Mouse (Mus musculus): Measurements from ENCODE around the gene Gm20388. TPM values are rescaled to one million over a fixed set of nuclear protein-coding genes. Genes with fewer than 3 reads are reported as not detected.
"Not testable (repeated sequence)": the region's sequence is repeated elsewhere in the genome, so short reads cannot be mapped to it uniquely, and the experiment has no call there.

Gm20388 gene
- polyA plus RNA-seq, 1 experiment from 2014 or later, result not detected

DNA sequence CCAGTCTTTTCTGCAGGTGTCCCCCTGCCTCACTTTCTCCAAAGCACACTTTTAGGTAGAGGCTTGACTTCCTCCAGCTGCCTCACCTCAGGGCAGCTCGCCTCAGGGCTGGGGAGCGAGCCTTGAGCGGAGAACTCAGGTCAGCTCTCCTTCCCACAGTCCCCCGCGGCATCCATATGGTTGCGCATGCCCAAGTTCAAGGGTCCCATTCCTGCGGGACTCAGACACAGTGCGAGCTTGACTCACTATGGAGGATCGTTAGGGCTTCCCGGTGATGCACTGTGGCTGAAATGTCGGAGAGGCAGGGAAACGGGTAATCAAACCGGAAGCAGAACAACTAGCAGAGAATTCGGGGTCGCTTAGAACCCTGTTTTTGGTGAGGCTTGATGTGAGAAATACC is 794.5 kb downstream of the Gm20388 start:
- no peak for ATAC-seq (replicated peaks; ENCODE audit: insufficient number of reproducible peaks, insufficient read depth, low FRiP score, low read depth)
- no peaks in the 10 kb centered on the region for H3K36me3 ChIP-seq
- no peak overlapping the region for H3K27ac ChIP-seq
- H3K27me3 ChIP-seq, result 0 out of 2 replicates have a peak, but pooled peaks cover 6% of the 10 kb centered on the region
- no peaks in the 10 kb centered on the region for H3K9me3 ChIP-seq (replicated peaks)
- no peak overlapping the region for H3K4me3 ChIP-seq
- H3K4me2 ChIP-seq, result no peak overlapping the region
- H3K9ac ChIP-seq, result no peak overlapping the region
- 75% methylated on average over 15 of the region's 15 CpGs for WGBS
- peaks cover under 1% of the 10 kb centered on the region for H3K4me1 ChIP-seq (replicated peaks)

DNA sequence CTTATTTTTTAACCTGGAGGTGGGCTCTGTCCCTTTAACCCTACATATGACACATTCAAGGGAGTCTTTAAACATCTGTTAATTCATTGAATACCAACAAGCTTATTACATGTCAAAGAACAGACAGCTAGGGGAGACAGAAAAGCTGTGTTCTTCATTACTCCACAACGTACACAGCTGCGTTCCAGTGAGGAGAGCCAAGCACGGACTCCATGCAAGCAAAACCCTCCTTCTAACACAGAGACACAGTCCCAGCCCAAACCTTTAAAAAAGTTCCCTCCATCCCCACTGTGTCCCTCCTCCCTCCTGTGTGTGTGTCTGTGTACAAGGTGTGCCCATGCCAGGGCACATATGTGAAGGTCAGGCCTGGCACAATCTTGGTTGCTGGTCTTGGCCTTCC is 795.6 kb downstream of the Gm20388 start:
- H3K4me1 ChIP-seq (replicated peaks), result no peaks in the 10 kb centered on the region
- no peak for ATAC-seq (replicated peaks; ENCODE audit: insufficient number of reproducible peaks, insufficient read depth, low FRiP score, low read depth)
- H3K9ac ChIP-seq, result no peak overlapping the region
- 0 out of 2 replicates have a peak, but pooled peaks cover 6% of the 10 kb centered on the region for H3K27me3 ChIP-seq
- no peaks in the 10 kb centered on the region for H3K9me3 ChIP-seq (replicated peaks)
- H3K4me3 ChIP-seq, result no peak overlapping the region
- no peaks in the 10 kb centered on the region for H3K36me3 ChIP-seq
- no peak overlapping the region for H3K4me2 ChIP-seq
- H3K27ac ChIP-seq, result no peak overlapping the region
- 81% methylated on average over 3 of the region's 3 CpGs for WGBS

DNA sequence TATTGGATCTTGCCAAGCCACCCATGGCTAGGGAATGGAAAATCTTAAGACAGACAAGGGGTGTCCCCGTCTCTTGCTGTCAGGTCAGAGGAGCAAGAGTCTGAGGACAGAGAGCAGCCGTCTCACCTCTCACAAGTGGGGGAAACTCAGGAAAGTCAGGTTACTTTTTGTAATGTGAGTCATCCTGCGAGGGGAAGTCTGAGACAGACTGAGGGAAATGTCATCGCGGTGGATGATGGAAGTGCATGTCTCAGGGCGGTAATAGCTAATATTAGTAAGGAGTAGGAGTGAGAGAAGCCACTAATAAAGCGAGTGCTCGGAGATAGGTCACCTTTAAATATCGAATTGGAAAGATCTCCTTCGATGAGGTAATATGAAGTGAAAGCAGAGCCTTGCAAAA is 798.5 kb downstream of the Gm20388 start:
- Histone ChIP-seq H3K4me3 (no peak overlapping the region), H3K9me3 (replicated peaks) (no peaks in the 10 kb centered on the region), H3K27me3 (0 out of 2 replicates have a peak, but pooled peaks cover 6% of the 10 kb centered on the region), H3K4me2 (no peak overlapping the region), H3K9ac (no peak overlapping the region), H3K36me3 (no peaks in the 10 kb centered on the region), H3K4me1 (replicated peaks) (no peaks in the 10 kb centered on the region), H3K27ac (no peak overlapping the region)
- WGBS, result 69% methylated on average over 10 of the region's 10 CpGs
- no peak for ATAC-seq (replicated peaks; ENCODE audit: insufficient number of reproducible peaks, insufficient read depth, low FRiP score, low read depth)

DNA sequence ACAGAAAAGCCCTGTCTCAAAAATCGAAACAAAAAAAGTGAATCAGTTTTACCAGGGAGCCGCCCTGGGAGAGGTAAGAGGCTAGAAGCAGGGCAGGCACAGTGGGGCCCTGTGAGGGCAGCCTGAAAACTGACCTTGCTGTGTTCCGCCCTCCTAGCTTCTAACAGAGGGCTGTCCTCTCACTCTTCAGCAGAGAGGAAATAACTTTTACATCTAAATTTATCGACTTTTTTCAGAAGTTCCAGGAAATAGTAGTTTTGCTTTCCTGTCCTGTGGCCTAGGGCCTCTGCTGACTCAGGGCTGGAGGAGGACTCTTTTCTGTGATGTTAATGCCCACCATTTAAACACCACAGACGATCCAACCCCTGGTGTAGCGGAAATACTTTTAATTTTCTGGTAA is 804.6 kb downstream of the Gm20388 start:
- no peak for ATAC-seq (replicated peaks; ENCODE audit: insufficient number of reproducible peaks, insufficient read depth, low FRiP score, low read depth)
- WGBS, result 63% methylated on average over 6 of the region's 6 CpGs
- H3K36me3 ChIP-seq, result no peaks in the 10 kb centered on the region
- H3K4me2 ChIP-seq, result no peak overlapping the region
- no peaks in the 10 kb centered on the region for H3K9me3 ChIP-seq (replicated peaks)
- 0 out of 2 replicates have a peak, but pooled peaks cover 3% of the 10 kb centered on the region for H3K4me1 ChIP-seq (replicated peaks)
- H3K27me3 ChIP-seq, result peaks cover 6% of the 10 kb centered on the region; the same call in 1 of the 2 replicates
- no peak overlapping the region for H3K27ac ChIP-seq
- H3K9ac ChIP-seq, result no peak overlapping the region
- no peak overlapping the region for H3K4me3 ChIP-seq

DNA sequence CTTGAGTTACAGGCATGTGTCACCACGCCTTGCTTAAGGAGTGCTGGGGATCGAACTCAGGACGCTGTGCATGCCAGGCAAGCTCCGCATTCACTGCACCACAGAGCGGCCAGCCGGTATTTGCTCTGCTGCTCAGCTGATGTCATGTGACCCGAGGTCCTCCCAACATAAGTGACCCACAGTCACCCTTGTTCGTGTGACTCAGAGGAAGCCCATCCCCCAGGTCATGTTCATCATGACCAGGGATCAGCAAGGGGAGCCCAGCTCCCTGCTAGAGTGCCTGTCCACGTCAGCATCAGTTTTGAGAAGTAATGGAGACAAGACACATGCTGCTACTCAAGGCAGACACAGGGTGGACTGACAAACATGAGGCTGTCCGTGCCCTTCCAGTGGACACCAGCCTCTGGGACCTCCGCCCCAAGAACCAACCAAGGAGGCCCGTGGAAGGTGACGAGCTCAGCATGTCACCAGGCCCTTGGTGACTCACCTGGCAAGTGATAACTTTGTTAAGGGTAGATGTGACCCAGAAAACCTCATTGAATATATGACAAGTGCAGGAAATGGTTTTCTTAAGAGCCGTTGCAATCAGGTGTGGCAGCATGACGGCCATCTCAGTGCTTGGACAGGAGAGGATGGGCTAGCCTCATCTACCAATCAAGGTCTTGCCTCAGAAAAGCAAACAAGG is 805.5 kb downstream of the Gm20388 start:
- Histone ChIP-seq H3K9me3 (replicated peaks) (no peaks in the 10 kb centered on the region), H3K27me3 (peaks cover 6% of the 10 kb centered on the region; the same call in 1 of the 2 replicates), H3K9ac (no peak overlapping the region), H3K36me3 (no peaks in the 10 kb centered on the region), H3K27ac (no peak overlapping the region), H3K4me3 (no peak overlapping the region), H3K4me2 (no peak overlapping the region), H3K4me1 (replicated peaks) (0 out of 2 replicates have a peak, but pooled peaks cover 3% of the 10 kb centered on the region)
- 73% methylated on average over 15 of the region's 15 CpGs for WGBS
- ATAC-seq (replicated peaks; ENCODE audit: insufficient number of reproducible peaks, insufficient read depth, low FRiP score, low read depth), result no peak

DNA sequence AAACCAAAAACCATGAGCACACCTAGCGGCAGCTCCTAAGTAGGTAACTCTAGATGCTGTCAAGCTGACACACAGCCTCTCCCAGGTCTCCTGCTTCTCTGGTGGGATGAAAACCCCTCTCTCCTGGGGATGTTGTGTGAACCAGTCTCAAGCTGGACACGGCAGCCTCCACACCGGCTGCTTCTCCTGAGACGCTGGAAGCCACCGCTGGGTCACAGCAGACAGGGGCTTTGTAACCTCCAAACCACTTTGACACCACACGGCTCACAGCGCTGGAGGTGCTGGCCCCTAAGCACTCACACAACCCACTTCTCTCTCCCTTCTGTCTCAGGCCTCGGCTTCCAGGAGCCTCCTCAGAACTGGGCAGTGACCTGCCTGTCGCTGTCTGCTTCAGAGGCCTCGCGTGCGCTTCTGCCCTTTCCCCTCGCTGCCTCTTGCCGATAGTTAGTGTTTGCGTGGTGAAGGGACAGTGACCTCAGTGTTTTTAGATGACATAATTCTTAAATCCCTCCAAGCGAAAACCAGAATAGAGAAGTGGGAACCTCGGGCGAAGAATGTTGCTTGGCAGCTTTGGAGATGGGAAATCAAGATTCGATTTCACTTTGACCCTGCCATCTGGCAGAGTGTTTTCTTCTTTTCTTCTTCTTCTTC is 809.1 kb downstream of the Gm20388 start:
- no peaks in the 10 kb centered on the region for H3K36me3 ChIP-seq
- H3K4me2 ChIP-seq, result no peak overlapping the region
- 0 out of 2 replicates have a peak, but pooled peaks cover 3% of the 10 kb centered on the region for H3K4me1 ChIP-seq (replicated peaks)
- H3K27ac ChIP-seq, result no peak overlapping the region
- H3K9me3 ChIP-seq (replicated peaks), result no peaks in the 10 kb centered on the region
- no peak overlapping the region for H3K9ac ChIP-seq
- no peak for ATAC-seq (replicated peaks; ENCODE audit: insufficient number of reproducible peaks, insufficient read depth, low FRiP score, low read depth)
- H3K27me3 ChIP-seq, result peaks cover 6% of the 10 kb centered on the region; the same call in 1 of the 2 replicates
- H3K4me3 ChIP-seq, result no peak overlapping the region
- WGBS, result 63% methylated on average over 19 of the region's 19 CpGs

DNA sequence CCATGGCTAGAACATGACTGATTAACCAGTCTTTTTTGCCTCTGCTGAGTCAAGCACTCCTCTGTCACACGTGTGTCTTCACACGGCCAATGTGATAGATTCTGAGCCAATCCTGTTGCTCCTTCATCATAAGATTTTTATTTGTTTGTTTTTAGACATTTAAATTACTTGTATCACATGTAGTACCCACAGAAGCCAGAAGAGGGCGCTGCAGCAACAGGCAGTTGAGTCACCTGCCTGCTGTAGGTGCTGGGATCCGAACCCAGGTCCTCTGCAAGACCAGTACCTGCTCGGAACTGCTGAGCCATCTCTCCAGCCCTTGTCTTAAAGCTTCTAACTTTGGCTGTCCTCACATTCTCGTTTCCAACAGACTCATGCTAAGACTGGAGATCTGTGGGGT is 812.4 kb downstream of the Gm20388 start:
- H3K9me3 ChIP-seq (replicated peaks), result no peaks in the 10 kb centered on the region
- no peak overlapping the region for H3K27ac ChIP-seq
- no peak overlapping the region for H3K4me2 ChIP-seq
- H3K9ac ChIP-seq, result no peak overlapping the region
- H3K4me3 ChIP-seq, result no peak overlapping the region
- no peaks in the 10 kb centered on the region for H3K36me3 ChIP-seq
- 0 out of 2 replicates have a peak, but pooled peaks cover 3% of the 10 kb centered on the region for H3K27me3 ChIP-seq
- no peak for ATAC-seq (replicated peaks; ENCODE audit: insufficient number of reproducible peaks, insufficient read depth, low FRiP score, low read depth)
- 0 out of 2 replicates have a peak, but pooled peaks cover 3% of the 10 kb centered on the region for H3K4me1 ChIP-seq (replicated peaks)
- 62% methylated on average over 6 of the region's 6 CpGs for WGBS

DNA sequence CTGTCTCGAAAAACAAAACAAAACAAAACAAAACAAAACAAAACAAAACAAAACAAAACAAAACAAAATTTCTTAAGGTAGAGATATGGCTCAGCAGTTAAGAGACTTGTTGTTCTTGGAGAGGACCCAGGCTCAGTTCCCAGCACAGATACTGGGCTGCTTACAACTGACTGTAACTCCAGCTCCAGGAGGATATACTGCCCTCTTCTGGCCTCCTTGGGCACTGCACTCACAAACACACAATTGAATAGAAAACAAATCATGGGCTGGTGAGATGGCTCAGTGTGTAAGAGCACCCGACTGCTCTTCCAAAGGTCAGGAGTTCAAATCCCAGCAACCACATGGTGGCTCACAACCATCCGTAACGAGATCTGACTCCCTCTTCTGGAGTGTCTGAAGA is 813.5 kb downstream of the Gm20388 start:
- not testable (repeated sequence) for H3K9me3 ChIP-seq (replicated peaks); H3K36me3 ChIP-seq; H3K27ac ChIP-seq; H3K4me1 ChIP-seq (replicated peaks); H3K4me2 ChIP-seq; H3K4me3 ChIP-seq; H3K9ac ChIP-seq; ATAC-seq (replicated peaks; ENCODE audit: insufficient number of reproducible peaks, insufficient read depth, low FRiP score, low read depth); H3K27me3 ChIP-seq
- 96% methylated on average over 4 of the region's 4 CpGs for WGBS

DNA sequence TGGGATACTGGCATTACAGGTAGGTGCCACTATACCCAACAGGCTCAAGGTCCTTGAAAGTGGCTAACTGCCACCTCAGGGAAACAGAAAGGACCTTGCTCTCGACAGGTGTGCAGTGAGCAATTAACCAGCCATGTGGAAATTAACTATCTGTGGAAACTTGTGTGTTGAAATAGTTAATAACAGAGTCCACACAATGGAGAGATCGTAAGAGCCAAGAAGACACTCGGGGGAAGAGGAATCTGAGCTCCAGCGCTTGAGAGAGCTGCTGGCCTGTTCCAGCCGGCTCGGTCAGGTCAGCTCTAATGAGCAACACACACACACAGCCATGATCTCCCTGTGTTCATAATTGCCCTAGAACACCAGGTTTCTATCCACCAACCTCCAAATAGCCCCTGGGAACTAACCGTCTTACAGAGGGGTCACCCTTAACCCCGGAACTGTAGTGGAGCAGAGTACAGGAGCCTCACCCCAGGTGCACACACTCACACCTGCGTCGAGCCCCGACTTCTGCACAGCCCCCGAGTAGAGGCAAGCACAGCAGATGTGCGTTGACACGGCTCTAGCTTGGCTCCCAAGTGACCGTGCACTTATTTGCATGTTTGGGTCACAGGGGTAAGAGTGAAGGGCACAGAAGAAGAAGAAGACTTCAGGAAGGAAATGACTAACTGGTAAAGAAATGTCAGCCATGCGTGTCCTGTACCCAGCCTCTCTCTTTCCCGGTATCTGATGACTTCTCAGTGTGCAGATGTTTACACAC is 814.4 kb downstream of the Gm20388 start:
- 0 out of 2 replicates have a peak, but pooled peaks cover 3% of the 10 kb centered on the region for H3K27me3 ChIP-seq
- no peaks in the 10 kb centered on the region for H3K4me1 ChIP-seq (replicated peaks)
- WGBS, result 65% methylated on average over 17 of the region's 17 CpGs
- no peaks in the 10 kb centered on the region for H3K36me3 ChIP-seq
- H3K9ac ChIP-seq, result no peak overlapping the region
- H3K4me3 ChIP-seq, result no peak overlapping the region
- ATAC-seq (replicated peaks; ENCODE audit: insufficient number of reproducible peaks, insufficient read depth, low FRiP score, low read depth), result no peak
- no peak overlapping the region for H3K4me2 ChIP-seq
- H3K9me3 ChIP-seq (replicated peaks), result no peaks in the 10 kb centered on the region
- H3K27ac ChIP-seq, result no peak overlapping the region

DNA sequence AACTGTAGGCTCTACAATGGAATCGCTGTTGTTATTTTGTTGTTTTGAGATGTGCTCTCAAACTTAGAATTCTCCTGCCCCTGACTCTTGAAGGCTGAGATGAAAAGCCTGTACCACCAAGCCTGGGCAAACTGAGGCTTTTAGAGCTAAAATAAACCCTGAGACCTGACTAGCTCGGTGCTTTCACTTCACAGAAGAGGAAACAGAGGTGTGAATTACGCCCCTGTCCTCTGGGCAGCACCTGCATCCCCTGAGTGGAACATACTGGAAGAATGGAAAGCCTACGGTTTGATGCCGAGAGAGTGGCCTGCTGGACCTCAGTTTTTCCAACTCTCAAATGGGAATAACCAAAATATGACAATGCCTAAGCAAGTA is 814.9 kb downstream of the Gm20388 start:
- no peaks in the 10 kb centered on the region for H3K4me1 ChIP-seq (replicated peaks)
- H3K4me2 ChIP-seq, result no peak overlapping the region
- no peak overlapping the region for H3K27ac ChIP-seq
- H3K9ac ChIP-seq, result no peak overlapping the region
- WGBS, result 69% methylated on average over 5 of the region's 5 CpGs
- no peaks in the 10 kb centered on the region for H3K36me3 ChIP-seq
- H3K9me3 ChIP-seq (replicated peaks), result no peaks in the 10 kb centered on the region
- H3K4me3 ChIP-seq, result no peak overlapping the region
- no peak for ATAC-seq (replicated peaks; ENCODE audit: insufficient number of reproducible peaks, insufficient read depth, low FRiP score, low read depth)
- H3K27me3 ChIP-seq, result 0 out of 2 replicates have a peak, but pooled peaks cover 5% of the 10 kb centered on the region

GRCm38 (mm10) chr8:120726051-120726450 is 815.4 kb downstream of the Gm20388 start:
- Histone ChIP-seq H3K27me3 (0 out of 2 replicates have a peak, but pooled peaks cover 6% of the 10 kb centered on the region), H3K4me3 (no peak overlapping the region), H3K9me3 (replicated peaks) (no peaks in the 10 kb centered on the region), H3K36me3 (no peaks in the 10 kb centered on the region), H3K9ac (no peak overlapping the region), H3K4me2 (no peak overlapping the region), H3K4me1 (replicated peaks) (no peaks in the 10 kb centered on the region), H3K27ac (no peak overlapping the region)
- 59% methylated on average over 5 of the region's 5 CpGs for WGBS
- no peak for ATAC-seq (replicated peaks; ENCODE audit: insufficient number of reproducible peaks, insufficient read depth, low FRiP score, low read depth)
